Mouse (Mus musculus) CD4-positive naive resting alpha-beta T cell, adult 57 days (primary cell): ENCODE measurements around the gene Mapk1ip1l. TPM values are rescaled to one million over a fixed set of nuclear protein-coding genes. Genes with fewer than 3 reads are reported as not detected.

Experiments
- total RNA-seq: library from RNA; stranded (reverse); gene quantifications from one replicate; pipeline ENCODE4 v1.2.4, GENCODE M21; 2023

The Mapk1ip1l gene
- 195 TPM for total RNA-seq

GRCm38 (mm10) chr14:47297785-47298407, at the start of gene Mapk1ip1l:
Mapk1ip1l (plus strand) TSS chr14:47298266.

GRCm38 (mm10) chr14:47276637-47277393, 21.3 kb upstream of the Mapk1ip1l start, which contains the start of the genes Wdhd1 and Socs4:
Wdhd1 (minus strand) TSS chr14:47276857.
Socs4 (plus strand) TSS chr14:47276931.

GRCm38 (mm10) chr14:47367461-47367860, 69.4 kb downstream of the Mapk1ip1l start, which contains the start of gene Lgals3:
Lgals3 (plus strand) TSS chr14:47367751.

Other genes starting within 250 kb of the Mapk1ip1l start
- 57.8 TPM for gene Gch1, start 108.9 kb upstream of the Mapk1ip1l start, total RNA-seq
- gene Wdhd1, start 21.4 kb upstream of the Mapk1ip1l start, total RNA-seq = 19.5 TPM
- gene Socs4, start 21.3 kb upstream of the Mapk1ip1l start, total RNA-seq = 24.4 TPM
- 2.9 TPM for gene Lgals3, start 69.5 kb downstream of the Mapk1ip1l start, total RNA-seq
- gene Dlgap5, start 120.1 kb downstream of the Mapk1ip1l start, total RNA-seq = 8.5 TPM
- 17.3 TPM for gene Fbxo34, start 152.2 kb downstream of the Mapk1ip1l start, total RNA-seq